Mouse (Mus musculus) megakaryocyte, embryonic 14.5 days (primary cell): ENCODE measurements at regions not wholly inside any gene's neighbourhood (a gene's known extent, or its start where the extent isn't known, plus 50 kb on each side); places are given as distances from the start of the nearest gene placed in this dataset.

Source experiments
- FLI1 ChIP-seq: IDR thresholded peaks from 2 replicates; pipeline ENCODE4 v1.6.1; 2012; ENCODE audit warnings: low read length, inconsistent platforms, mixed read lengths
- GATA1 ChIP-seq: IDR thresholded peaks from 3 replicates; pipeline ENCODE4 v1.6.1; 2012; ENCODE audit warnings: mixed read lengths, low read length, inconsistent platforms, borderline replicate concordance

DNA sequence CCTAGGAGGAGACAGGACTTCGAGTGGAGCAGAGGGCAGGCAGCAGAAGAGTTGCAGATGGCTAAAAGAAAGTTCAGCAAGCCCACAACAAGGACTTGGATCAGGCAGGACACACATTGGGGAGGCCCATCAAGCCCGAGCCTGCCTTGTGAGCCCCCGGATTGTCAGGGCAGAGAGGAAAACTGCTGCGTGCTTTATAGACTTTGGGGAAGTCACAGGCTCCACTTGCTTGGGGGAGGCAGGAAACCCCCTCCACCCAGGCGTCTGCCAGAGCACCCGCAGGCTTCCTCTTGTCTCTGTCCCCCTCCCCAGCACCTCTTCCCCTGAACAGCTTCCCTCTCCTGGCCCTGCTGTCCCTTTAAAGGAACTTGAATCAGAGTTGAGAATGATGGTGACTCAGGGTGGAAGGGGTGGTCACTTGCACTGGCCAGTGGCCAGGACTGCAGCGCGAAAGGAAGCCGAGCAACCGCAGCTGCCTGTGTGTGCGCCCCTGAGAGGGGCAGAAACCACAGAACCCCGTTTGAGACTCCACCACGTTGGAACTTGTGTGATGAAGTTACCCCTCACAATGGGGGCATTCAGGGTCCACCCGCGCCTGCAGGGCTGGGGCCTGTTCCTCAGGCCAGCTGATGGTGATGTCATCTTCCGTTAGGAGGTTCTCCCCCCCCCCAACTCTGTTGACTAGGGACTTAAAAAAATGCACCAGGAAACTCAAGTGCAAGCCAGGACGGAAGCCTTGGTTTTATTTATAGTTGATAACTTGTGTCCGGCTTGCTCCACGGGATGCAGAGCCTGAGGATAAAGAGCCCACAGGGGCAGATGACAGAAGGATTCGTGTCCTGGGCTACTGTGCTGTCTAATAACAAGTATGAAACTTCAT, 96.4 kb downstream of the 1810010D01Rik start:
- no peak for TF ChIP-seq GATA1
- TF ChIP-seq FLI1 = 0 out of 2 replicates have a peak, but pooled peaks have one; percentile 53
